Mouse (Mus musculus): ENCODE results near the gene Smap1.

DNA sequence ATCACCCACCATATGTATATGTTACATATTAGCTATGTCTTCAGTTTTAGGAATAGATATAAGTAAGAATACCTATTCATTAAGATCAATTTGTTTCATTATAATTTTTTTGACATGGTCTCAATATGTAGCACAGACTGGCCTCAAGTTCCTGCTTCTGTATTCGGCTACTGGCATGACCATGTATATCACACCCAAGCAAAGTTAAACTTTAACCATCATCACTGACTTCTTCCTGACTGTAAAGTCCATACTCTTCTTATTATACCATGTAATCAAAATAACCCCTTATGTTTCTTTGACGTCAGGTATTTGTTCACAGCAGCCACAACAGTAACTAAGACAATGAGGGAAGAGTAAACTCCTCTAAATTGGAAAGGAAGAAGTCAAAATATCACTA, 61.2 kb downstream of the Smap1 start:
- no peak for TF ChIP-seq CTCF (IDR thresholded peaks at IDR 0.05; ENCODE audit: borderline replicate concordance, insufficient read depth, low read length)
- no peak for TF ChIP-seq POLR2A (IDR thresholded peaks at IDR 0.05; ENCODE audit: low read depth, low read length)
